Comparison of ENCODE assay signal across 8 mouse cellular contexts in genomic region chrX:105120275-105121226, GRCm38 (mm10). TPM values are rescaled to one million over a fixed set of nuclear protein-coding genes. Genes with fewer than 3 reads are reported as not detected.
DNase-seq lines count a peak whose midpoint lies in the region; ATAC-seq lines count a peak whose summit lies in the region.

Magee1 (plus strand) TSS chrX:105120378.

- peak within 1 kb of the TSS; percentile 82 for H3K9ac ChIP-seq in forebrain, embryonic 16.5 days (replicated peaks; ENCODE audit: low read depth, low read length)
- H3K9ac ChIP-seq in neural tube, embryonic 14.5 days (replicated peaks; ENCODE audit: low read depth, low read length), result peak within 1 kb of the TSS; percentile 76

- H3K9me3 ChIP-seq in forebrain, embryonic 16.5 days (ENCODE audit: control insufficient read depth, low read length), result no peaks in the 10 kb centered on the region
- H3K9me3 ChIP-seq in neural tube, embryonic 14.5 days (ENCODE audit: control insufficient read depth, low read length), result no peaks in the 10 kb centered on the region

- peak; percentile 63 for DNase-seq in ES-CJ7 (ENCODE audit: low read depth, low spot score)
- DNase-seq in cerebellum, adult 11-12 months, result peak; percentile 92
- DNase-seq in heart, postnatal 25 days (ENCODE audit: low spot score), result peak; percentile 48
- peak; percentile 82 to 88 for DNase-seq in layer of hippocampus, adult 18-20 months (ENCODE audit: low spot score in 2 of 2)
- peak; percentile 75 to 76 for DNase-seq in lung, adult 18-20 months
- peak; percentile 75 for DNase-seq in testis, postnatal 10 days (ENCODE audit: low spot score)

- no peaks in the 10 kb centered on the region for H3K36me3 ChIP-seq in forebrain, embryonic 16.5 days (ENCODE audit: control insufficient read depth, insufficient read depth)
- no peaks in the 10 kb centered on the region for H3K36me3 ChIP-seq in neural tube, embryonic 14.5 days (ENCODE audit: control insufficient read depth, insufficient read depth, low read length)

- peaks cover 9% of the 10 kb centered on the region; the same call in 1 of the 2 replicates for H3K4me1 ChIP-seq in forebrain, embryonic 16.5 days (replicated peaks; ENCODE audit: control insufficient read depth, insufficient read depth, low read length)
- 0 out of 2 replicates have a peak, but pooled peaks cover 5% of the 10 kb centered on the region for H3K4me1 ChIP-seq in neural tube, embryonic 14.5 days (ENCODE audit: control insufficient read depth, insufficient read depth, low read length)

- intact Hi-C loops in heart, postnatal 25 days (cut with DNase I), result no loop called here

- peak within 1 kb of the TSS; percentile 70 for H3K4me3 ChIP-seq in forebrain, embryonic 16.5 days (replicated peaks; ENCODE audit: low read length)
- peak within 1 kb of the TSS; percentile 52 for H3K4me3 ChIP-seq in neural tube, embryonic 14.5 days (ENCODE audit: low read depth, low read length)

- H3K27ac ChIP-seq in forebrain, embryonic 16.5 days (ENCODE audit: low read length), result peak within 1 kb of the TSS; percentile 87
- H3K27ac ChIP-seq in neural tube, embryonic 14.5 days (ENCODE audit: low read depth, low read length), result peak within 1 kb of the TSS; percentile 85

- peaks cover 10% of the 10 kb centered on the region; the same call in 1 of the 2 replicates for H3K27me3 ChIP-seq in forebrain, embryonic 16.5 days (replicated peaks; ENCODE audit: control insufficient read depth, insufficient read depth, low read length)
- peaks cover 3% of the 10 kb centered on the region; the same call in 1 of the 2 replicates for H3K27me3 ChIP-seq in neural tube, embryonic 14.5 days (ENCODE audit: control insufficient read depth, insufficient read depth, low read length)

- peak within 1 kb of the TSS; percentile 57 for H3K4me2 ChIP-seq in forebrain, embryonic 16.5 days (ENCODE audit: low read length)
- peak within 1 kb of the TSS; percentile 52 for H3K4me2 ChIP-seq in neural tube, embryonic 14.5 days (ENCODE audit: low read depth, low read length)

- ATAC-seq in forebrain, embryonic 16.5 days, result peak; percentile 72
- ATAC-seq in neural tube, embryonic 14.5 days (ENCODE audit: low read depth), result peak; percentile 78

- WGBS in forebrain, embryonic 16.5 days, result 17% methylated on average over 64 of the region's 65 CpGs
- 16% methylated on average over 59 of the region's 65 CpGs for WGBS in neural tube, embryonic 14.5 days

RNA-seq across cellular contexts. Expression of gene Magee1, which starts in this region (rescaled TPM):
- 138 and 159 TPM in 2 replicates for polyA plus RNA-seq in forebrain, embryonic 16.5 days (2015; fragmentation: Nextera tagmentation; extraction: Ambion mirVana)
- 1 to 10 TPM; 3.7 to 4.5 TPM for total RNA-seq in heart, postnatal 25 days (2021)
- total RNA-seq in layer of hippocampus, adult 18-20 months (2021), result 100 to 1,000 TPM; 149 to 151 TPM
- 144 and 166 TPM in 2 replicates for polyA plus RNA-seq in neural tube, embryonic 14.5 days (2014; fragmentation: Nextera tagmentation; extraction: Ambion mirVana)

Comparison
In these comparisons a context has a peak if more than half of its experiments do, and no peak if none do; other contexts are left out.
1. Peak in every context shown above with its lines: DNase-seq, ATAC-seq, H3K4me3 ChIP-seq and H3K27ac ChIP-seq.
2. RNA of gene Magee1 (total RNA-seq): 149 to 151 TPM in layer of hippocampus, adult 18-20 months; 3.7 to 4.5 TPM in heart, postnatal 25 days; every median in the first group is over 10 times any median in the second.